Mouse (Mus musculus) left cerebral cortex, adult 11 months (tissue): ENCODE measurements around the gene Tespa1.
"Not testable (repeated sequence)": the region's sequence is repeated elsewhere in the genome, so short reads cannot be mapped to it uniquely, and the experiment has no call there.

Source experiments
- DNase-seq: peaks from one replicate; pipeline ENCODE4 v3.0.0; 2022; ENCODE audit warnings: low spot score

Gene Tespa1

GRCm38 (mm10) chr10:130322637-130323036 is at the start of gene Tespa1:
Gene Tespa1, plus strand, starts transcription at chr10:130322870.
- no peak for DNase-seq

- DNase-seq = no peak
Measured at GRCm38 (mm10) chr10:130275759-130276158, 46.9 kb upstream of the Tespa1 start.

DNA sequence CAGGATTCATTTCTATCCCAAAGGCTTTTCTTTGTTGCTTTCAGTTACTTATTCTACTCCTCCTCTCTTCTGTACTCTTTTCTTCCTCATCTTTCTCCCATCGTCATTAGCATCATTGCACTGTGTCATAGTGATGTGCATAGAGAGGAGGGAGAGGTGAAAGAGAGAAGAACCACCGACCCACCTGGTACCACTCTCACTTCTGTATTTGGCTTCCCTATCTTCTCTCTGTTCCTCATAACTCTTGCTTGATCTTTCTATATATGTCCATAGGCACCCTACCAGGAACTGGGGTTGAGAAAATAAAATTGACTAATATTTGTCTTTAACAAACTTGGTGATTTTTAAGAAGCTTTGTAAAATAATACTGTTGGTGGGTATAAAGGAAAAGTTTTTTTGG is 46.2 kb upstream of the Tespa1 start:
- no peak for DNase-seq

- DNase-seq = no peak
Measured at GRCm38 (mm10) chr10:130280066-130280465, 42.6 kb upstream of the Tespa1 start, which contains the start of gene Neurod4. Gene Neurod4, minus strand, starts transcription at chr10:130280240.

DNA sequence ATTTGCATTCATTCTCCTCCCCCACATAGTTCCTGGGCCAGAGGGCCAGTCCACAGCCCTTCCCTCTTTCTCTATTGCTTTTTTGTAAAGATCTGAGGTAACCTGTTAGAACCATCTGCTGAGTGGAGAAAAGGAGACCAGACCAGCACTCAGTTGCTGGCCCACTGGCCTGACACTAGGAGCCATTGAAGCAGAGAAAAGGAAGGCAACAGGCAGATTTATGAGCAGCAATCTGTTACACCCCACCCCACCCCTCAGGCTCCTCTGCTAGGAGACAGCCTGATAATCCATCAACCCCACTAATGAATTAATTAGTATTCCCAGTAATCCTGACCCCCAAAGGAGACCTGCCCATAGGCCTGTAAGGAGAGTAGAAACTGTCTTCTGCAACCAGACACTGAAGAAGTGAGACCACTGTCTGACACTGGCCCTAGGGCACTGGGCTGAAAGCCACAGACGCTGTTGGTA is 40.7 kb upstream of the Tespa1 start:
- no peak for DNase-seq

DNA sequence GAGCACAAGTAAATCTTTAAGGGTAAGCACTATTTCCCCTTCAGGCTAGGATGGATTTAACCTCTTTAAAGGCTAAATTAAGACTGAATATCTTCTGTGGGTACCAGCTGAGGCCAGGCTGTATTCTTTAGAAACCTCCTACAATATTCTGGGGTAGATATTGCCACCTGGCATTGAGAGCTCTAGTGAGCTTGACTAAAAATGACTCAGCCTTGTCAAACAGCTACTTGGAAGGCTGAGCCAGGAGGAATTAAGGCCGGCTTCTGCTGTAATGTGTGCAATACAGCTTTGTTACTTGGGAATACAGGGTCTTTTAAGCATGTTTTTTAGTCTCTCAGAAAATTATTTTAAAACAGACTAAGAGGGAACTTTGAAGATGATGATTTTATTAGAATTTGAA is 35.5 kb upstream of the Tespa1 start:
- peak; percentile 16 for DNase-seq

GRCm38 (mm10) chr10:130288007-130288406 is 34.7 kb upstream of the Tespa1 start:
- DNase-seq = no peak

GRCm38 (mm10) chr10:130293741-130294408 is 28.8 kb upstream of the Tespa1 start:
- no peak for DNase-seq

GRCm38 (mm10) chr10:130298748-130299147 is 23.9 kb upstream of the Tespa1 start:
- not testable (repeated sequence) for DNase-seq

DNA sequence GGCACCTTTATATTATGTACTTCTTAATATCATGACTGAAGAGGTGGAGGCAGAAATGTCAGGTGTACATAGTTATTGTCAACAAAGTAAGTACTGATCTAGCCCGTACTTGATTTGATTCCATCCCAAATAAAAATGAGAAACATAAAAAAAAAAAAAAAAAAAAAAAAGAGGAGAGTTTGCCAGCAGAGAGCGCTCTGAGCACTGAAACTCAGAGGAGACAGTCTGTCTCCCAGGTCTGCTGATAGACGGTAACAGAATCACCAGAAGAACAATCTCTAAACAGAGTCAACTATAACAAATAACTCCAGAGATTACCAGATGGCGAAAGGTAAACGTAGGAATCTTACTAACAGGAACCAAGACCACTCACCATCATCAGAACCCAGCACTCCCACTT is 18.5 kb upstream of the Tespa1 start:
- DNase-seq = not testable (repeated sequence)

DNA sequence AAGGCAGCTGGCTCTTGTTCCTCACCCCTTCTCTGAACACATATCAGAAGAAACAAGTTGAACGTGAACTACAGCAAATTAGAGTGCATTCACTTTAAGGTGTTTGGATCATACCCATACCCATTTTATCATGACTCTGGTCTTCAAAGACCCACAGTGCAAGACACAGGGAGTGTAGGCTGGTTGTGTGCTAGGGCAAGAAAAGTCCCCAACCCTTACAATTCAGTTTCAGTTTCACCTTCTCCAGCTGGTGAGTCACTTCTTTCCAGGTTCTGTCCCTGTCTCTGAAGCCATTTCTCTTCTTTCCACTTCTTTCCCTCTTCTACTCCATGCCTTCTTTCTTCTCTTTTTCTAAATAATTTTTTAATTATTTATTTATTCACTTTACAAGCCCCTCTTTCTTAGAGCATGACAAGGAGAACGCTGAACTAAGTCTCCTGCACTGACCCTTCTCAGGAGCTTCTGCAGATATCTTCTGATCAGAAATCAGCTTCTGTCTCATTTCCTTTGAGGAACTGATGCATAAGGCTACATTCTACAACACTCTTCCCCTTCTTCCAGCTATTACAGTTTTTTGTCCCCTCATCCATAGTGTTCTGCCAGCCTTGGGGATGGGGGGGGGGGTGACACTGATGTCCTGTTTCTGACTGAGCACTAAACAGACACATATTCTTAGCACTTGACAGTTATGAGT is 11.0 kb upstream of the Tespa1 start:
- no peak for DNase-seq

GRCm38 (mm10) chr10:130313531-130313930 is 9.1 kb upstream of the Tespa1 start:
- DNase-seq = no peak

GRCm38 (mm10) chr10:130314110-130314829 is 8.4 kb upstream of the Tespa1 start:
- DNase-seq = no peak

DNA sequence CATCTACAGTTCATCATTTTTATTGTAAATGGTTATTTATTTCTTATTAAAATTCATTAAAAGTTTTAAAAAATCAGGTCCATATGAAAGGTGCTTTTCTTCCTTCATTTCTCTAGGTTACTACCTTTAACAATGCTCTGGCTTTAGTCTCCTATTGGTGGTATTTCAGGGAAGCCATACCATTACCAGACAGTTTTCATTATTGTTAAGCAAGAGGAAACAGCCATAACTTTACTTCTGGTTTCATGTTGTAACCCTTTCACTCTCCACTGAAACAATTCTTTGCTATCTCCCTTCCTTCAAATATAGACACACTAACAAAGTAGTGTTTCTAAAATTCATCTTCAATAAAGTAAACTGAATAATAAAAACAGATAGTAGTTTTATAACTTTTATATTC is 6.8 kb upstream of the Tespa1 start:
- no peak for DNase-seq

DNA sequence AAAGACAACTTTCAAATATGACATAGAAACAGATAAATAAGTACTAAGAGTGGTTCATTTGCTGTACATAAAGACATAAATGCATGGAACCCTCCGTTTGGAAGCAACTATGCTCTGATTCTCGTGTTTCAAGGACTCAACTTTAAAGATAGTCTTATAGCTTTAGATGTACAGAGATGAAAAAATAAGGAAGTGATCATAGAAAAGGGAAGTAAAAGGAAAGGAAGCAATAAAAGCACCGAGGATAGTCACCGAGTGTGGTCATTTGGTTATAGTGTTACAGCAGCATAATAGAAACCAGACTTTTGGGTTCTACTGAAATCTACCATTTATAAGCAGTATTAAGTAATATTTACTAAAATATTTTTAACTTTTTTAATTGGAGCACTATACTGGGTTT is 4.0 kb upstream of the Tespa1 start:
- DNase-seq = no peak

GRCm38 (mm10) chr10:130320715-130321114 is 2.0 kb upstream of the Tespa1 start:
- no peak for DNase-seq

DNA sequence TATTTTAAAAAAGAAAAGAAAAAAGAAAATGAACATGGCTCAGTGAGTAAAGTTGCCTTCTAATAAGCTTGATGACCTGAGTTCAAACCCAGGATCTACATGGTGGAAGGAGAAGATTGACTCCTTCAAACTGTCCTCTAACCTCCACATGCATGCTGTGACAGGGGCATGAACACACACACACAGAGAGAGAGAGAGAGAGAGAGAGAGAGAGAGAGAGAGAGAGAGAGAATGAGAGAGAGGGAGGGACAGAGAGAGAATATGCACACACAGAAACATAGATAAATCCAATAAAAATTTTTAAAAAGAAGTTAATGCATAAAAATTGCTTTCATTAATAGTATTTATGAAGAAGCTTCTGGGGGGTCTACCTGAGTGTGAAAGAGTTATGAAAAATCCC is 608 bp upstream of the Tespa1 start:
- DNase-seq = no peak

- no peak for DNase-seq
Measured at GRCm38 (mm10) chr10:130324243-130324642, 1.6 kb downstream of the Tespa1 start.

DNA sequence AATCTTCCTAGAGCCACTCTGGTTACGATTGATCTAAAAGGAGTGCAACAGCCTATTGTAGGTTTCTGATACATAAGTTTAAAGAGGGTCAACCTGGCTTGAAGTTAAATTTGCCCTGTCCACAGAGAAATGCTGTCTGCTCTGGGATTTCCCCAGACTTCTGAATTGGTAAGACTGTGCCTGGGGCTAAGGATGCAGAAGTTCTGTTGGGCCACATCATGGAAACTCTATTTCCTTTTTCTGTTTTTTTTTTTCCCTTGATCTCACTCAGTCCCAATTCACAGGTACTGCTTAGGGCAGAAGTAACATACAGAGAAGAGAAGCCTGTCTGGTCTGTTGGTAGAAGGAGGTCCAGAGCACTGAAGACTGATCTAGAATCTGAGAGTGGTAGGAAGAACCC is 8.0 kb downstream of the Tespa1 start:
- no peak for DNase-seq

GRCm38 (mm10) chr10:130336385-130336784 is 13.7 kb downstream of the Tespa1 start:
- DNase-seq = no peak

DNA sequence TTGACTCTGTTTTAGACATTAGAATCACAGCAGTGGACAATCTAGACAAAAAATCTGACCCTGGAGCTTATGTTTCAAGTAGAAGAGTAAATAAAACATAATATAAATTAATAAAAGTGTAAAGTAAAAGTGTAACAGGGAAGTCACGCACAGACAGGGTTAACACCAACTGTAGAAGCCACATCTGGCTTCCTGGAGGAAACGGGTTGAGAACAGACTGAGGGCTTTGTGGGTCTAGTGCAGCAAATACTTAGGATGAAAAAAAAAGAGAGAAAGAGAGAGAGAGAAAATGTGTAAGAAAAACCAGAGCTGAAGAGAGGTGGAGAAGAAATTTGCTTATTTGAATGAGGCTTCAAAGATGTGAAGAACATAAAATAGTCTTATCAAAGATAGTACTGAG is 14.9 kb downstream of the Tespa1 start:
- DNase-seq = no peak

DNA sequence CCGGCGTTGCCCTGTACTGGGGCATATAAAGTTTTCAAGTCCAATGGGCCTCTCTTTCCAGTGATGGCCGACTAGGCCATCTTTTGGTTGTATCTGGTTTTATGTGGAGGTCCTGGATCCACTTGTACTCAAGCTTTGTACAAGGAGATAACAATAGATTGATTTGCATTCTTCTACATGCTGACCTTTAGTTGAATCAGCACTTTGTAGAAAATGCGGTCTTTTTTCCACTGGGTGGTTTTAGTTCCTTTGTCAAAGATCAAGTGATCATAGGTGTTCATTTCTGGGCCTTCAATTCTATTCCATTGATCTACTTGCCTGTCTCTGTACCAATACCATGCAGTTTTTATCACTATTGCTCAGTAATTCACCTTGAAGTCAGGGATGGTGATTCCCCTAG is 17.4 kb downstream of the Tespa1 start:
- DNase-seq = not testable (repeated sequence)

GRCm38 (mm10) chr10:130344056-130344455 is 21.4 kb downstream of the Tespa1 start:
- no peak for DNase-seq
